Mouse (Mus musculus) gastrocnemius, postnatal 25 days (tissue): ENCODE results near the gene Gm8897. TPM values are rescaled to one million over a fixed set of nuclear protein-coding genes. Genes with fewer than 3 reads are reported as not detected.
"Not testable (repeated sequence)": the region's sequence is repeated elsewhere in the genome, so short reads cannot be mapped to it uniquely, and the experiment has no call there.

Experiments used
- DNase-seq: peaks from one replicate; pipeline ENCODE4 v3.0.0; 2022
- long read RNA-seq, 2 experiments: library from polyadenylated mRNA; stranded (forward); transcript quantifications; one replicate each; pipeline ENCODE4 v2.0.0; 2021
- total RNA-seq, 2 experiments: library from RNA; stranded (reverse); gene quantifications; 1 replicate in 1 of 2; 2 replicates in 1 of 2; pipeline ENCODE4 v1.2.3; 2021

Gm8897 gene
- not detected for total RNA-seq
- long read RNA-seq, experiment 1 = 0 reads
- long read RNA-seq, experiment 2 = 0 reads

GRCm38 (mm10) chr5:11416118-11416517 is at the start of gene Gm8897:
Gm8897 (plus strand) TSS chr5:11416418.
- DNase-seq = not testable (repeated sequence)

GRCm38 (mm10) chr5:11416691-11417090 is 473 bp downstream of the Gm8897 start:
- not testable (repeated sequence) for DNase-seq

Other genes with a start within 250 kb of the Gm8897 start
- not detected for gene Gm5861, start 233.3 kb upstream of the Gm8897 start, total RNA-seq
- not detected for gene Gm8890, start 160.4 kb upstream of the Gm8897 start, total RNA-seq
- gene Speer1, start 74.9 kb upstream of the Gm8897 start, total RNA-seq = not detected
- not detected for gene Gm8906, start 86.3 kb downstream of the Gm8897 start, total RNA-seq
- not detected for gene Gm6460, start 178.5 kb downstream of the Gm8897 start, total RNA-seq